Mouse (Mus musculus) myocyte (in vitro differentiated cells): ENCODE results near the gene Rer1. TPM values are rescaled to one million over a fixed set of nuclear protein-coding genes. Genes with fewer than 3 reads are reported as not detected.

ENCODE experiments used
- H3K27me3 ChIP-seq: one replicate; pipeline ENCODE4 v1.6.1; 2011; ENCODE audit not compliant: control insufficient read depth, insufficient read depth, insufficient read length
- H3K36me3 ChIP-seq: one replicate; pipeline ENCODE4 v1.6.1; 2011; ENCODE audit not compliant: control insufficient read depth, insufficient read depth
- H3K4me2 ChIP-seq: one replicate; pipeline ENCODE4 v1.6.1; 2011; ENCODE audit warnings: low read depth, control low read depth
- H3K4me3 ChIP-seq: one replicate; pipeline ENCODE4 v1.5.1; 2011; ENCODE audit warnings: mild to moderate bottlenecking, control low read depth, moderate library complexity
- H3K79me2 ChIP-seq: one replicate; pipeline ENCODE4 v1.6.1; 2011; ENCODE audit not compliant: control insufficient read depth, insufficient read depth
- H3ac ChIP-seq: one replicate; pipeline ENCODE4 v1.6.1; 2011; ENCODE audit not compliant: control insufficient read depth, insufficient read length
- CEBPB ChIP-seq: IDR thresholded peaks from 2 replicates; pipeline ENCODE4 v1.6.1; 2011; ENCODE audit warnings: mild to moderate bottlenecking, moderate library complexity; ENCODE audit not compliant: poor library complexity, insufficient read depth, severe bottlenecking
- E2F4 ChIP-seq: IDR thresholded peaks from one replicate; pipeline ENCODE4 v1.6.1; 2011; ENCODE audit warnings: mild to moderate bottlenecking, control low read depth, moderate library complexity; ENCODE audit not compliant: insufficient read depth
- MAX ChIP-seq: IDR thresholded peaks from one replicate; pipeline ENCODE4 v1.6.1; 2011; ENCODE audit warnings: low read depth, mild to moderate bottlenecking, control low read depth
- MYOD1 ChIP-seq, 3 experiments: IDR thresholded peaks; one replicate each; pipeline ENCODE4 v1.6.1; 2011; ENCODE audit warnings: control low read depth in 2 of 3, low read depth in 2 of 3, mild to moderate bottlenecking in 2 of 3, moderate library complexity in 1 of 3; ENCODE audit not compliant: insufficient read length in 2 of 3, control insufficient read depth in 1 of 3
- MYOG ChIP-seq, 3 experiments: IDR thresholded peaks; one replicate each; pipeline ENCODE4 v1.6.1; 2011; ENCODE audit warnings: control low read depth in 2 of 3, low read depth in 2 of 3, mild to moderate bottlenecking in 2 of 3; ENCODE audit not compliant: insufficient read length in 2 of 3, control insufficient read depth in 1 of 3, insufficient read depth in 1 of 3
- POLR2A ChIP-seq: IDR thresholded peaks from one replicate; pipeline ENCODE4 v1.6.1; 2011; ENCODE audit warnings: low read depth, mild to moderate bottlenecking, control low read depth, moderate library complexity; ENCODE audit not compliant: insufficient read length
- POLR2AphosphoS2 ChIP-seq: IDR thresholded peaks from one replicate; pipeline ENCODE4 v1.6.1; 2011; ENCODE audit warnings: low read depth, control low read depth; ENCODE audit not compliant: insufficient read length
- REST ChIP-seq: IDR thresholded peaks from one replicate; pipeline ENCODE4 v1.6.1; 2011; ENCODE audit warnings: mild to moderate bottlenecking, control low read depth, moderate library complexity; ENCODE audit not compliant: insufficient read depth, insufficient read length
- SRF ChIP-seq: IDR thresholded peaks from one replicate; pipeline ENCODE4 v1.6.1; 2011; ENCODE audit warnings: low read depth; ENCODE audit not compliant: control insufficient read depth, insufficient read length
- TCF12 ChIP-seq: IDR thresholded peaks from one replicate; pipeline ENCODE4 v1.6.1; 2011; ENCODE audit warnings: mild to moderate bottlenecking, control low read depth; ENCODE audit not compliant: poor library complexity, insufficient read depth, severe bottlenecking
- TCF3 ChIP-seq: IDR thresholded peaks from one replicate; pipeline ENCODE4 v1.6.1; 2011; ENCODE audit warnings: low read depth, control low read depth; ENCODE audit not compliant: insufficient read length
- USF1 ChIP-seq: IDR thresholded peaks from one replicate; pipeline ENCODE4 v1.6.1; 2011; ENCODE audit warnings: low read depth, mild to moderate bottlenecking, control low read depth, moderate library complexity
- polyA plus RNA-seq: library from polyadenylated mRNA; unstranded; fragments of >200 nt; fragmentation: generic; extraction: Trizol; gene quantifications from one replicate; pipeline ENCODE4 v1.2.1, GENCODE M21; 2012; ENCODE audit warnings: missing spikeins

Rer1 gene
- polyA plus RNA-seq, 1 experiment, result 117 TPM

- H3K27me3 ChIP-seq, result peaks cover 10% of the 10 kb centered on the region
- peaks cover 13% of the 10 kb centered on the region for H3K36me3 ChIP-seq
- no peak overlapping the region for H3ac ChIP-seq
- peak; percentile 83 for TF ChIP-seq POLR2AphosphoS2
- TF ChIP-seq POLR2A, result peak; percentile 10
- TF ChIP-seq MYOG (IDR thresholded peaks at IDR 0.05; ENCODE audit: control insufficient read depth in 1 of 3, insufficient read depth in 1 of 3, insufficient read length in 2 of 3, low read depth in 2 of 3), result no peak
- peaks cover 5% of the 10 kb centered on the region for H3K79me2 ChIP-seq
- no peak overlapping the region for H3K4me3 ChIP-seq
- H3K4me2 ChIP-seq, result no peak overlapping the region
Observed at GRCm38 (mm10) chr4:155068357-155068972, 17.7 kb downstream of the Rer1 start.

GRCm38 (mm10) chr4:155066834-155067522 is 19.2 kb downstream of the Rer1 start, which contains the start of gene Pex10:
Gene Pex10, plus strand, starts transcription at chr4:155067016.
- TF ChIP-seq MYOD1 (IDR thresholded peaks at IDR 0.05; ENCODE audit: control insufficient read depth in 1 of 3, insufficient read length in 2 of 3, low read depth in 2 of 3) (peak in 2 of 3 experiments; percentile 14 to 42), MYOG (IDR thresholded peaks at IDR 0.05; ENCODE audit: control insufficient read depth in 1 of 3, insufficient read depth in 1 of 3, insufficient read length in 2 of 3, low read depth in 2 of 3) (peak in 2 of 3 experiments; percentile 45 to 70), POLR2A (peak; percentile 96), REST (no peak), CEBPB (no peak), POLR2AphosphoS2 (peak; percentile 97), USF1 (no peak)

GRCm38 (mm10) chr4:155065970-155066833 is 20.0 kb downstream of the Rer1 start:
- peak; percentile 36; the same call in 1 of the 2 replicates for TF ChIP-seq CEBPB
- TF ChIP-seq MAX, result no peak
- TF ChIP-seq USF1, result peak; percentile 68
- H3K79me2 ChIP-seq, result peaks cover 5% of the 10 kb centered on the region
- H3K4me2 ChIP-seq, result peak overlapping the region; percentile 94
- peaks cover 3% of the 10 kb centered on the region for H3K36me3 ChIP-seq
- H3ac ChIP-seq, result peak overlapping the region; percentile 32
- H3K27me3 ChIP-seq, result peaks cover 33% of the 10 kb centered on the region
- H3K4me3 ChIP-seq, result peak overlapping the region; percentile 59

More at GRCm38 (mm10) chr4:155066834-155067522, 19.2 kb downstream of the Rer1 start, which contains the start of gene Pex10:
- H3K79me2 ChIP-seq, result peaks cover 5% of the 10 kb centered on the region
- peak within 1 kb of the TSS; percentile 32 for H3ac ChIP-seq
- peaks cover 25% of the 10 kb centered on the region for H3K27me3 ChIP-seq
- peak within 1 kb of the TSS; percentile 59 for H3K4me3 ChIP-seq
- peaks cover 6% of the 10 kb centered on the region for H3K36me3 ChIP-seq
- H3K4me2 ChIP-seq, result peak within 1 kb of the TSS; percentile 99

- H3K79me2 ChIP-seq, result peaks cover 5% of the 10 kb centered on the region
- no peak overlapping the region for H3K4me3 ChIP-seq
- peaks cover 46% of the 10 kb centered on the region for H3K27me3 ChIP-seq
- H3K4me2 ChIP-seq, result no peak overlapping the region
- H3ac ChIP-seq, result no peak overlapping the region
- TF ChIP-seq TCF3 (no peak), SRF (no peak), USF1 (no peak), MYOG (IDR thresholded peaks at IDR 0.05; ENCODE audit: control insufficient read depth in 1 of 3, insufficient read depth in 1 of 3, insufficient read length in 2 of 3, low read depth in 2 of 3) (no peak), E2F4 (no peak), POLR2AphosphoS2 (no peak), MYOD1 (IDR thresholded peaks at IDR 0.05; ENCODE audit: control insufficient read depth in 1 of 3, insufficient read length in 2 of 3, low read depth in 2 of 3) (no peak), REST (no peak), CEBPB (no peak), POLR2A (no peak), MAX (no peak), TCF12 (no peak)
- H3K36me3 ChIP-seq, result peaks cover 2% of the 10 kb centered on the region
Observed at GRCm38 (mm10) chr4:155064474-155064873, 21.7 kb downstream of the Rer1 start.

GRCm38 (mm10) chr4:155063895-155064294 is 22.3 kb downstream of the Rer1 start:
- no peak overlapping the region for H3K4me2 ChIP-seq
- peaks cover 52% of the 10 kb centered on the region for H3K27me3 ChIP-seq
- no peak overlapping the region for H3ac ChIP-seq
- TF ChIP-seq MYOG (IDR thresholded peaks at IDR 0.05; ENCODE audit: control insufficient read depth in 1 of 3, insufficient read depth in 1 of 3, insufficient read length in 2 of 3, low read depth in 2 of 3), result no peak
- TF ChIP-seq CEBPB, result no peak
- no peak for TF ChIP-seq TCF3
- no peak for TF ChIP-seq REST
- TF ChIP-seq USF1, result no peak
- no peak for TF ChIP-seq MYOD1 (IDR thresholded peaks at IDR 0.05; ENCODE audit: control insufficient read depth in 1 of 3, insufficient read length in 2 of 3, low read depth in 2 of 3)
- no peak overlapping the region for H3K4me3 ChIP-seq
- no peaks in the 10 kb centered on the region for H3K36me3 ChIP-seq
- peaks cover 5% of the 10 kb centered on the region for H3K79me2 ChIP-seq
